Mouse (Mus musculus) E14TG2a.4 (cell line): ENCODE measurements around the gene Ankrd44.

Experiments used
- CTCF ChIP-seq: conservative IDR thresholded peaks from 2 replicates; pipeline ENCODE4 v1.5.1; 2014; ENCODE audit warnings: low read length
- NANOG ChIP-seq: IDR thresholded peaks from 2 replicates; pipeline ENCODE4 v1.6.1; 2014; ENCODE audit warnings: borderline replicate concordance, low read length, mixed read lengths
- POU5F1 ChIP-seq: IDR thresholded peaks from 2 replicates; pipeline ENCODE4 v1.6.1; 2014; ENCODE audit warnings: low read length, borderline replicate concordance

GRCm38 (mm10) chr1:54912290-54913062 is 13.7 kb downstream of the Ankrd44 start:
- TF ChIP-seq CTCF (no peak), NANOG (no peak), POU5F1 (no peak)
